18 mouse cellular contexts compared by ENCODE assay signal in genomic region chr4:140922508-140922907, GRCm38 (mm10). TPM values are rescaled to one million over a fixed set of nuclear protein-coding genes. Genes with fewer than 3 reads are reported as not detected.
A peak's percentile ranks its signal among the peaks of the same experiment; 100 is the strongest.
DNase-seq lines count a peak whose midpoint lies in the region; ATAC-seq and TF ChIP-seq lines count a peak whose summit lies in the region.
"Had no signal": no experiment of that assay in that cellular context is flagged by ENCODE, and none has a peak within 500 bp of the region (broad histone marks: within the 10 kb centered on the region; RNA-seq: fewer than 3 reads in every experiment).

No protein-coding gene starts in this region.

- no peak overlapping the region for H3K4me2 ChIP-seq in hindbrain, embryonic 14.5 days (replicated peaks)
- H3K4me2 ChIP-seq: heart, embryonic 15.5 days; hindbrain, embryonic 15.5 days had no signal

- no peaks in the 10 kb centered on the region for H3K36me3 ChIP-seq in limb, embryonic 10.5 days
- no peaks in the 10 kb centered on the region for H3K36me3 ChIP-seq in hindbrain, embryonic 14.5 days (replicated peaks; ENCODE audit: control insufficient read depth, insufficient read depth)
- H3K36me3 ChIP-seq: embryonic facial prominence, embryonic 10.5 days; heart, embryonic 15.5 days; hindbrain, embryonic 10.5 days; hindbrain, embryonic 15.5 days had no signal

- H3K27me3 ChIP-seq in limb, embryonic 10.5 days (ENCODE audit: low read depth, poor library complexity, severe bottlenecking), result no peaks in the 10 kb centered on the region
- H3K27me3 ChIP-seq in hindbrain, embryonic 14.5 days (ENCODE audit: control insufficient read depth, insufficient read depth, low read length), result no peaks in the 10 kb centered on the region
- H3K27me3 ChIP-seq: heart, embryonic 15.5 days; hindbrain, embryonic 15.5 days had no signal

- no peak overlapping the region for H3K9ac ChIP-seq in hindbrain, embryonic 14.5 days
- H3K9ac ChIP-seq: heart, embryonic 15.5 days; hindbrain, embryonic 15.5 days had no signal

- H3K4me3 ChIP-seq in gastrocnemius, adult 2 months, result no peak overlapping the region
- no peak overlapping the region for H3K4me3 ChIP-seq in limb, embryonic 10.5 days
- H3K4me3 ChIP-seq in hindbrain, embryonic 14.5 days (replicated peaks; ENCODE audit: low read length), result no peak overlapping the region
- H3K4me3 ChIP-seq: embryonic facial prominence, embryonic 10.5 days; heart, embryonic 15.5 days; hindbrain, embryonic 10.5 days; hindbrain, embryonic 15.5 days had no signal

- H3K4me1 ChIP-seq in limb, embryonic 10.5 days, result peaks cover 20% of the 10 kb centered on the region
- H3K4me1 ChIP-seq in hindbrain, embryonic 14.5 days (replicated peaks; ENCODE audit: control insufficient read depth, insufficient read depth, low read length), result no peaks in the 10 kb centered on the region
- H3K4me1 ChIP-seq: hindbrain, embryonic 15.5 days had no signal

- TF ChIP-seq CTCF in gastrocnemius, adult 2 months (IDR thresholded peaks at IDR 0.05), result no peak

- peak overlapping the region; percentile 88 for H3K27ac ChIP-seq in gastrocnemius, adult 2 months
- peak overlapping the region; percentile 15; the same call in 1 of the 2 replicates for H3K27ac ChIP-seq in limb, embryonic 10.5 days
- no peak overlapping the region for H3K27ac ChIP-seq in hindbrain, embryonic 14.5 days
- H3K27ac ChIP-seq: embryonic facial prominence, embryonic 10.5 days; heart, embryonic 15.5 days; hindbrain, embryonic 15.5 days had no signal

- WGBS in limb, embryonic 10.5 days, result 75% methylated on average over 5 of the region's 5 CpGs
- 90% methylated on average over 5 of the region's 5 CpGs for WGBS in hindbrain, embryonic 14.5 days

- ATAC-seq in hindbrain, embryonic 14.5 days (ENCODE audit: low FRiP score), result no peak
- ATAC-seq: forebrain, embryonic 14.5 days had no signal

- intact Hi-C loops in gastrocnemius, adult 2 months (cut with DNase I), result loop anchor here (1.0 kb wide), 1 partner anchor 11 kb away; no protein-coding TSS in a partner anchor

- no peaks in the 10 kb centered on the region for H3K9me3 ChIP-seq in limb, embryonic 10.5 days (replicated peaks)
- H3K9me3 ChIP-seq in hindbrain, embryonic 14.5 days (ENCODE audit: control insufficient read depth, low read length), result no peaks in the 10 kb centered on the region
- H3K9me3 ChIP-seq: embryonic facial prominence, embryonic 10.5 days; heart, embryonic 15.5 days; hindbrain, embryonic 10.5 days; hindbrain, embryonic 15.5 days had no signal

- DNase-seq in gastrocnemius, adult 2 months, result peak; percentile 90
- DNase-seq in gastrocnemius, postnatal 10 days, result no peak
- peak; percentile 1 for DNase-seq in right cerebral cortex, postnatal 14 days
- DNase-seq in right cerebral cortex, adult 2 months (ENCODE audit: low spot score in 2 of 2), result no peak
- DNase-seq in limb, embryonic 10.5 days (ENCODE audit: low spot score), result no peak
- no peak for DNase-seq in adrenal gland, postnatal 4 days (ENCODE audit: low spot score in 2 of 2)
- DNase-seq in hindbrain, embryonic 14.5 days (ENCODE audit: low spot score), result no peak
- DNase-seq: adrenal gland, adult 2 months; adrenal gland, postnatal 25 days; cerebellum, adult 2 months; cerebellum, postnatal 10 days; heart, postnatal 14 days; kidney, adult 11 months had no signal

RNA-seq across cellular contexts. Expression of gene Padi2, which starts 16.4 kb away (rescaled TPM):
- total RNA-seq in gastrocnemius, adult 2 months (2021), result 100 to 1,000 TPM in 1 of 2 experiments, 10 to 100 TPM in 1; 77.0 to 273 TPM
- 100 to 1,000 TPM in 1 of 2 experiments, 10 to 100 TPM in 1; 96.8 to 105 TPM for total RNA-seq in gastrocnemius, postnatal 10 days (2021)
- 0.05 and 0.33 TPM in 2 replicates for polyA plus RNA-seq in limb, embryonic 10.5 days (2016; fragmentation: Nextera tagmentation; extraction: Ambion mirVana)
- 1 to 10 TPM; 6.7 to 9.5 TPM for total RNA-seq in adrenal gland, postnatal 4 days (2021)
- 0.74 and 1.5 TPM in 2 replicates for polyA plus RNA-seq in hindbrain, embryonic 14.5 days (2014; fragmentation: Nextera tagmentation; extraction: Ambion mirVana)

RNA-seq across cellular contexts. Expression of gene Sdhb, which starts 38.5 kb away (rescaled TPM):
- 100 to 1,000 TPM; 483 to 898 TPM for total RNA-seq in gastrocnemius, adult 2 months (2021)
- total RNA-seq in gastrocnemius, postnatal 10 days (2021), result 100 to 1,000 TPM; 406 to 464 TPM
- polyA plus RNA-seq in limb, embryonic 10.5 days (2016; fragmentation: Nextera tagmentation; extraction: Ambion mirVana), result 428 and 436 TPM in 2 replicates
- 100 to 1,000 TPM; 271 to 305 TPM for total RNA-seq in adrenal gland, postnatal 4 days (2021)
- 482 and 502 TPM in 2 replicates for polyA plus RNA-seq in hindbrain, embryonic 14.5 days (2014; fragmentation: Nextera tagmentation; extraction: Ambion mirVana)

Comparison
In these comparisons a context has a peak if more than half of its experiments do, and no peak if none do; other contexts are left out.
1. DNase-seq: peak in gastrocnemius, adult 2 months (single experiment) and right cerebral cortex, postnatal 14 days (single experiment); none in gastrocnemius, postnatal 10 days (single experiment), right cerebral cortex, adult 2 months (0 of 2), limb, embryonic 10.5 days (single experiment), adrenal gland, postnatal 4 days (0 of 2) and hindbrain, embryonic 14.5 days (single experiment).
2. RNA of gene Padi2, which starts 16.4 kb away (total RNA-seq): 77.0 to 273 TPM in gastrocnemius, adult 2 months and 96.8 to 105 TPM in gastrocnemius, postnatal 10 days; 6.7 to 9.5 TPM in adrenal gland, postnatal 4 days; every median in the first group is over 4 times any median in the second.